Mouse (Mus musculus): ENCODE measurements around the gene Ptprn2.

GRCm38 (mm10) chr12:117150611-117151395 is 665.3 kb downstream of the Ptprn2 start:
- TF ChIP-seq CTCF (IDR thresholded peaks at IDR 0.05; ENCODE audit: low read depth, low read length): no peak
- no peak for TF ChIP-seq POLR2A (IDR thresholded peaks at IDR 0.05; ENCODE audit: borderline replicate concordance, low read depth, low read length)

All from bone marrow macrophage, adult 2 months (primary cell).